Mouse (Mus musculus): ENCODE results near the gene Calcrl. TPM values are rescaled to one million over a fixed set of nuclear protein-coding genes. Genes with fewer than 3 reads are reported as not detected.

Gene Calcrl
- 9.5 and 10.4 TPM in 2 replicates for polyA plus RNA-seq (2016; fragmentation: Nextera tagmentation; extraction: Ambion mirVana)

GRCm38 (mm10) chr2:84425138-84425537 is at the start of gene Calcrl:
TSS of gene Calcrl (minus strand) at chr2:84425411.
- peak within 1 kb of the TSS; percentile 56; the same call in 1 of the 2 replicates for H3K27ac ChIP-seq
- peak; percentile 56 for DNase-seq (ENCODE audit: extremely low spot score, low spot score)
- WGBS = 2% methylated on average over 10 of the region's 10 CpGs

DNA sequence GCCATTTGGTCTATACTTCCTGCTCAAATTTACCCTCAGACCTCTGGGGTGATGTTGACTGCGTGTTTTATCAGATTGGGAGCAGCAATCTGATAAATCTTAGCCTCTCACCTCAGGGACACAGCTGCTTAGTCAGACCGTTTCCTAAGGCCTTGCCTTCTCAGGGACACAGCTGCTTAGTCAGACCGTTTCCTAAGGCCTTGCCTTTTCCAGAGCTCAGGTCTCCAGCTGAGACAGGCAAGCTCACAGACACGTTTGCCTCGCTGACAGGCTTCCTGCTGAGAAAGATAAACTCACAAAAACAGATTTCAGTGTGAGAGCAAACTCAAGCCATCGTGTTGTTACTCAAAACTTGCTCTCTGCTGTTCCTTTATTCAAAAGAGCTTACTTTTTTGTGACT is 49.4 kb upstream of the Calcrl start:
- DNase-seq (ENCODE audit: extremely low spot score, low spot score) = no peak
- no peaks in the 10 kb centered on the region for H3K27me3 ChIP-seq (ENCODE audit: poor library complexity, severe bottlenecking)
- H3K4me3 ChIP-seq = no peak overlapping the region
- H3K27ac ChIP-seq = peak overlapping the region; percentile 56; the same call in 1 of the 2 replicates
- H3K4me1 ChIP-seq = peaks cover 30% of the 10 kb centered on the region
- H3K9me3 ChIP-seq = no peaks in the 10 kb centered on the region
- H3K36me3 ChIP-seq (replicated peaks) = no peaks in the 10 kb centered on the region
- 9% methylated on average over 6 of the region's 6 CpGs for WGBS

More at GRCm38 (mm10) chr2:84425138-84425537, at the start of gene Calcrl:
- peaks cover 19% of the 10 kb centered on the region for H3K4me1 ChIP-seq
- H3K4me3 ChIP-seq = peak within 1 kb of the TSS; percentile 46
- H3K27me3 ChIP-seq (ENCODE audit: poor library complexity, severe bottlenecking) = no peaks in the 10 kb centered on the region
- H3K36me3 ChIP-seq (replicated peaks) = no peaks in the 10 kb centered on the region
- no peaks in the 10 kb centered on the region for H3K9me3 ChIP-seq

- peaks cover 2% of the 10 kb centered on the region; the same call in 1 of the 2 replicates for H3K9me3 ChIP-seq
- no peak overlapping the region for H3K4me3 ChIP-seq
- WGBS = 83% methylated on average over 14 of the region's 14 CpGs
- H3K27me3 ChIP-seq (ENCODE audit: poor library complexity, severe bottlenecking) = no peaks in the 10 kb centered on the region
- H3K27ac ChIP-seq = peak overlapping the region; percentile 56; the same call in 1 of the 2 replicates
- no peaks in the 10 kb centered on the region for H3K36me3 ChIP-seq (replicated peaks)
- peaks cover 30% of the 10 kb centered on the region for H3K4me1 ChIP-seq
- no peak for DNase-seq (ENCODE audit: extremely low spot score, low spot score)
Measured at GRCm38 (mm10) chr2:84473941-84474530, 48.8 kb upstream of the Calcrl start.

DNA sequence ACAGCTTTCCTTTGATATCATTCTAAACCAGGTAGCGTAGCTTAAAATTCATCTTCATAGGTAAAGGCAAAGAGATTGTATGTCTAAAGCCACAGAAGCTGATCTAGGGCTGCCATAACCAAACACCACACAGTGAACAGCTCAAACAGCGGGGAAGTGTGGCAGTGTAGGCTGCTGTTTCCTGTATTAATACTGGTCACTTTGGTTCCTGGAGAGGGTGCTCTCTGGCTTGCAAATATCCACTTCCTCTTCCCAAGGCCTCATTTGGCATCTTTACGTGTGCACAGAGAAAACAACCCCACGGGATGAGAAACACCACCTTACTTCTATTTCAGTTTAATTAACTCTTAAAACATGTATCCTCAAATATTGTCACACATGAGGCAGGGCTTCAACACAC is 42.2 kb upstream of the Calcrl start:
- no peak overlapping the region for H3K27ac ChIP-seq
- H3K4me3 ChIP-seq = no peak overlapping the region
- WGBS = 95% methylated on average over 4 of the region's 4 CpGs
- peaks cover 8% of the 10 kb centered on the region; the same call in 1 of the 2 replicates for H3K4me1 ChIP-seq
- H3K27me3 ChIP-seq (ENCODE audit: poor library complexity, severe bottlenecking) = no peaks in the 10 kb centered on the region
- DNase-seq (ENCODE audit: extremely low spot score, low spot score) = no peak
- H3K36me3 ChIP-seq (replicated peaks) = no peaks in the 10 kb centered on the region
- H3K9me3 ChIP-seq = peaks cover 3% of the 10 kb centered on the region; the same call in 1 of the 2 replicates

- no peak overlapping the region for H3K27ac ChIP-seq
- 67% methylated on average over 7 of the region's 7 CpGs for WGBS
Measured at GRCm38 (mm10) chr2:84464956-84465355, 39.7 kb upstream of the Calcrl start.

GRCm38 (mm10) chr2:84462411-84462810 is 37.2 kb upstream of the Calcrl start:
- no peaks in the 10 kb centered on the region for H3K27me3 ChIP-seq (ENCODE audit: poor library complexity, severe bottlenecking)
- no peak for DNase-seq (ENCODE audit: extremely low spot score, low spot score)
- no peaks in the 10 kb centered on the region for H3K36me3 ChIP-seq (replicated peaks)
- WGBS = 87% methylated on average over 3 of the region's 3 CpGs
- H3K27ac ChIP-seq = no peak overlapping the region
- no peak overlapping the region for H3K4me3 ChIP-seq
- no peaks in the 10 kb centered on the region for H3K9me3 ChIP-seq
- H3K4me1 ChIP-seq = peaks cover 8% of the 10 kb centered on the region; the same call in 1 of the 2 replicates

More at GRCm38 (mm10) chr2:84464956-84465355, 39.7 kb upstream of the Calcrl start:
- no peak for DNase-seq (ENCODE audit: extremely low spot score, low spot score)
- Histone ChIP-seq H3K36me3 (replicated peaks) (no peaks in the 10 kb centered on the region), H3K27me3 (ENCODE audit: poor library complexity, severe bottlenecking) (no peaks in the 10 kb centered on the region), H3K4me1 (peaks cover 8% of the 10 kb centered on the region; the same call in 1 of the 2 replicates), H3K4me3 (no peak overlapping the region), H3K9me3 (peaks cover 3% of the 10 kb centered on the region; the same call in 1 of the 2 replicates)

DNA sequence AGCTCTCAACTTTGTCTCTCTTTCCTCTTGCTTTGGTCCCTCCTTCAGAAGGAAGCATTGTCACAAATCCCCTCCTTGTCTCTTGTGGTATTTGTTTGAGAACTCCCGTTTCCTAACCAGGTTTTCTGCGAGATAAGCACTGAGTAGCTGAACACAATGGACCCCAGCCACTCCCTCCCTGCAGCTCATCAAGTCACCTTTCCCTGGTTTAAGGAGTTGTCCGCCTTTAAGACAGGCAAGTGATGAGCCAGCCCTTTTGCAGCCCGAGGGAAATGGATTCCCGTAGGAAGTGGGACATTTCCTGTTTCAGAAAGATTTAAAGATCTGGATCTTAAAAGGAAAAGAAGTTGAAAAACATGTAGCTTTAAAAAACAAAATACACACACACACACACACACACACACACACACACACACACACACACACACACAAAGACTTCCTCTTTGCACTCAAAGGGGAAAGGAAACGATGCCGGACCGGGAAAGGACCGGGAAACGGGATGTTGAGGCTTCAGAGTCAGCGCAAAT is 34.5 kb upstream of the Calcrl start:
- Histone ChIP-seq H3K9me3 (no peaks in the 10 kb centered on the region), H3K4me1 (peaks cover 8% of the 10 kb centered on the region; the same call in 1 of the 2 replicates), H3K27me3 (ENCODE audit: poor library complexity, severe bottlenecking) (no peaks in the 10 kb centered on the region), H3K27ac (no peak overlapping the region), H3K4me3 (no peak overlapping the region), H3K36me3 (replicated peaks) (no peaks in the 10 kb centered on the region)
- 70% methylated on average over 11 of the region's 11 CpGs for WGBS
- no peak for DNase-seq (ENCODE audit: extremely low spot score, low spot score)

DNA sequence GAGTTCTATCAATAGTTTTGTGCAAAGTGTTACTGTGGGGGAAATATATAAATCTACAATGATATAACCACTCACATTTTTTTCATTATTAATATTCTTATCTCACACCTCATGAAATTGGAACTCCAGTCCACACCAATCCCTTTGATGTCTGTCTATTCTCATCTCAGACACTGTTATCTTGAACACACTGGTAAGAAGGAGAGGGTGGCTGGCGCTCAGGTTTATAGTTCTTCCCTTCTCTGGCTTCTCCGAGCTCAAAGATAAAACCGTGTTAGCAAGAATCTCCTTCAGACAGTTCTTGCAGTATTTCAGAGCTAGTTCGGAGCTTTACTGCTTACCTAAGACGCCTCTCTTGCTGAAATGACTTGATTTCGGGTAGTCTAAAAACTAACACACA is 32.0 kb upstream of the Calcrl start:
- no peak overlapping the region for H3K4me3 ChIP-seq
- DNase-seq (ENCODE audit: extremely low spot score, low spot score) = no peak
- H3K4me1 ChIP-seq = peaks cover 5% of the 10 kb centered on the region; the same call in 1 of the 2 replicates
- H3K36me3 ChIP-seq (replicated peaks) = no peaks in the 10 kb centered on the region
- WGBS = 88% methylated on average over 6 of the region's 6 CpGs
- H3K27ac ChIP-seq = no peak overlapping the region
- H3K27me3 ChIP-seq (ENCODE audit: poor library complexity, severe bottlenecking) = no peaks in the 10 kb centered on the region
- no peaks in the 10 kb centered on the region for H3K9me3 ChIP-seq

GRCm38 (mm10) chr2:84455236-84455799 is 30.1 kb upstream of the Calcrl start:
- Histone ChIP-seq H3K36me3 (replicated peaks) (no peaks in the 10 kb centered on the region), H3K4me1 (peaks cover 5% of the 10 kb centered on the region; the same call in 1 of the 2 replicates), H3K27ac (no peak overlapping the region), H3K9me3 (no peaks in the 10 kb centered on the region), H3K27me3 (ENCODE audit: poor library complexity, severe bottlenecking) (no peaks in the 10 kb centered on the region), H3K4me3 (no peak overlapping the region; the same call in 1 of the 2 replicates)
- 14% methylated on average over 5 of the region's 5 CpGs for WGBS
- peak; percentile 57 for DNase-seq (ENCODE audit: extremely low spot score, low spot score)

GRCm38 (mm10) chr2:84454551-84455235 is 29.5 kb upstream of the Calcrl start:
- WGBS = 58% methylated on average over 10 of the region's 10 CpGs
- Histone ChIP-seq H3K36me3 (replicated peaks) (no peaks in the 10 kb centered on the region), H3K4me3 (no peak overlapping the region; the same call in 1 of the 2 replicates), H3K9me3 (no peaks in the 10 kb centered on the region), H3K27me3 (ENCODE audit: poor library complexity, severe bottlenecking) (no peaks in the 10 kb centered on the region), H3K4me1 (peaks cover 5% of the 10 kb centered on the region; the same call in 1 of the 2 replicates), H3K27ac (no peak overlapping the region)
- DNase-seq (ENCODE audit: extremely low spot score, low spot score) = no peak

DNA sequence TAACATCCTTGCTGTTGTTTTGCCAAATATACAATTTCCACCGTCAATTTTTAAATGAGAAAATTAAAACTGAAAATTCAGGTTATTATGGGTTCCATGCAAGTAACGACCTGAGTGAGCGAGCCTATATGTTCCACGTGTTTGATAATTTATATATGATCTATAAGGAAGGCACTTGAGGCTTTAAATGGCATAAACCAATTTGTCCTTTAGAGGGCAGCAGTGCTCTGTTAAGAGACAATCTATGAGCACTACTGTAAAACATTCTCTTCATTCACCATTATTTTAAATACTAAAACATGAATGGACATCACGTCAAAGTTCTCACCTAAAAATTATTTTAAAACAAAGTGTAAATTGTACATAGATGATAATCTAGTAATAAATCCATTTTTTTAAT is 28.8 kb upstream of the Calcrl start:
- 22% methylated on average over 5 of the region's 5 CpGs for WGBS
- no peaks in the 10 kb centered on the region for H3K27me3 ChIP-seq (ENCODE audit: poor library complexity, severe bottlenecking)
- no peaks in the 10 kb centered on the region for H3K9me3 ChIP-seq
- peaks cover 5% of the 10 kb centered on the region; the same call in 1 of the 2 replicates for H3K4me1 ChIP-seq
- H3K4me3 ChIP-seq = no peak overlapping the region
- no peaks in the 10 kb centered on the region for H3K36me3 ChIP-seq (replicated peaks)
- no peak overlapping the region for H3K27ac ChIP-seq
- DNase-seq (ENCODE audit: extremely low spot score, low spot score) = no peak

DNA sequence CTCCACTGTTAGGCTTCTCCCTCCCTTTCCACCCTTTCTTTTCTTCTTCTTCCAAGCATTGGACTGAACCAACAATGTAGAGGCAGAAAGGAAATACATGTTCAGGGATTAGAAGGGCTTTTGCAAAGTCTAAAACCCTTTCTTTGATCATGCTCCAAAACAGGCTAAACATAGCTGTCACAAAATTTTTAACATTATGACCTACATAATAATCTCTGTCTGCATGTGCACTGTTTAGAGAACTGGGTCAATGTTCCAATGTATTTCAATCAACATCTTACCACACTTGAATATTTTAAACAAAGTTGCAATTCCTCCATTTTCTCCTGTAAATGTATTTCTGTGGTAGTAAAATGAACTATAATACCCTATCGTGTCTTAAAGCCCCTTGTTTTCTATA is 20.3 kb upstream of the Calcrl start:
- Histone ChIP-seq H3K36me3 (replicated peaks) (no peaks in the 10 kb centered on the region), H3K9me3 (no peaks in the 10 kb centered on the region), H3K27me3 (ENCODE audit: poor library complexity, severe bottlenecking) (no peaks in the 10 kb centered on the region), H3K4me1 (no peaks in the 10 kb centered on the region), H3K4me3 (no peak overlapping the region), H3K27ac (no peak overlapping the region)
- DNase-seq (ENCODE audit: extremely low spot score, low spot score) = no peak
- 88% methylated on average over 1 of the region's 1 CpGs for WGBS
